Mouse (Mus musculus) T-helper 1 cell (primary cell): ENCODE measurements around the gene Dolpp1.

Source experiments
- in situ Hi-C: fragments of 300-600 bp; cut with MboI, MseI; formaldehyde crosslinking; loops from one replicate; pipeline ENCODE4 v1.15.1; 2025; ENCODE audit warnings: high pct_unique_total_duplicates

Dolpp1 gene

GRCm38 (mm10) chr2:30392114-30392576 lies at the start of gene Dolpp1:
Gene Dolpp1, plus strand, starts transcription at chr2:30392254.
- in situ Hi-C loops = no loop called here

DNA sequence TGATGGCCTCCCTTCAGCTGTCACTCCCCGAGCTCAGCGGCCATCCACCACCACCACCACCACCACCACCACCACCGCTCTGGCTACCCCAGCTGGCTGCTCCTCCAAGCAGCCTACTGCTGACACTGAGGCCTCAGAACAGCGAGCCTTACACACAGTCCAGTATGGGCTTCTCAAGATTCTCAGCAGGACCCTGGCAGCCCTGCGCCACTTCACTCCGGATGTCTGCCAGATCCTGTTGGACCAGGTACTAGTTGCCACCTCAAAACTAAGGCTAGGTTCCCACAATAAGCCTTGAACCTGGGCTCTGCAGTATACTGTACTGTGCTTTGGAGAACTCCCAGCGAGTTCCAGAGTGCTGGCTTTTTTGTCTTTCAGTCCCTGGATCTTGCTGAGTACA lies 49.5 kb upstream of the Dolpp1 start:
- in situ Hi-C loops = no loop called here

DNA sequence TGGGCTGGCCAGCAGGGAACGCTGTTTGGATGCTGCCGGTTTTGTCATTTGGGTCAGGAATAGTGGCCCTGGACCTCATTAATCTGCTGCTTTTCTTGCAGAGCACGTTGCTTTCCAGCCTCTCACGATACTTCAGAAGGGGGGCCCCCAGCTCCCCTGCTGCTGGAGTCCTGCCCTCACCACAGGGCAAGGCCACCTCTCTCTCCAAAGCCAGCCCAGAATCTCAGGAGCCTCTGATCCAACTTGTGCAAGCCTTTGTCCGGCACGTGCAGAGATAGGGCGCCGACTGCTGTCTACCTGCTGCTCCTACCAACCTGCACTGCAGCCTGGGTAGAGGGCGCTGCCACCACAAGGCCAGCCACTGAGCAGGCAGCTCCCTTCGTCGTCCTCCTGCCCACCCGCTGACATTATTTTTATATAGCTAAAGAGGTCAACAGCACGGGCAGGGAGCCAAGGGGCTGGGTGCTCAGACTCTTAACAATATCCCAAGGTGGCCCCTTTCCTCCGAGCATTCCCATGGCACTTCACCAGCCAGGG lies 48.4 kb upstream of the Dolpp1 start:
- in situ Hi-C loops = no loop called here

DNA sequence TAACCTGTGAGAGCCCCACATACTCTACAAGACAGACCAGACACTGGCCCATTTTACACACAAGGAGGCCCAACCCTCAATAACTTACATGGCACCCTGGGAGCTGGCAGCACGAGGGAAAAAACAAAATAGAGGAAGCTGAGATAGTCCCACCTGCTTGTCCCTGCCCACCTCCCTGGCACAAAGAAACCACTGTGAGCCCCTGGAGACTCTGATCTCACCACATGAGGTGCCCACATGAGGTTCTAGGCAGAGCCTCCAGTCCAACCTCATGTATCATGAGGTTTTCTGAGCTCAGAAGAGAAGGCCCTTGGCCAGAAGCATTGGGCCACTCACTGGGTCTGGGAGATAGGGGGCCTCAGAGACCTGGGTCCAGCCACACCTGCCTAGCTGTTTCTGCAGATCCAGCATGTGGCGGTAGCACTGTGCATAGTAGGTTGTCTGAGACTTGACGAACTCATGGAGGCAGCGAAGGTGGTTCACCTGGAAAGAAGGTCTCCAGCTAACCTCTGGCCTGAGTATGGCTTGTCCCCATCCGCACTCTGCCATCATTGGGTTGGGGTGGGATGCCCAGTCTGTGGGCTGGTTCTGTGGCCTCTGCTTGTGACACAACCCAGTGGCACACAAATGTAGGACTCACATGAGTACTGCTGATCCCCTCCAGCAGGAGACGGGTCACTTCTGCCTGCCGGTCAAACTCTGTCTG lies 45.9 kb upstream of the Dolpp1 start:
- in situ Hi-C loops = no loop called here

DNA sequence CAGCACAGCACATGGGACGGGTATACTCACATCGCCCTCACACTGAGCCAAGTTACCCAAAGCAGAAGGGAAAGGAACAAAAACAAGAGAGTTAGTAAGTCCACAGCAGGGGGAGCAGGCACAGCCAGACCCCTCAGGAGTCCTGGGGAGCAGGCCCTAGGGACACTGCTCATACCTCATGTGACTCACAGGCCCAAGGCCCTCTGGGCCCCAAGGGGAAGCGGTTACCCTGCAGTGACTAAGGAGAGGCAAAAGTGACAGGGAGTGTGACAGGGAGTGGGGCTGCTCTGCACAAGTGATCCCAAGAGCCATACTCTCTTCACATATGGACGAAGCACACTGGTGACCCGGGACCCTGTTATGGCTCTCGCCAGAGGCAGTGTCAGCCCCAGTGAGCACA lies 42.9 kb upstream of the Dolpp1 start:
- in situ Hi-C loops = no loop called here

DNA sequence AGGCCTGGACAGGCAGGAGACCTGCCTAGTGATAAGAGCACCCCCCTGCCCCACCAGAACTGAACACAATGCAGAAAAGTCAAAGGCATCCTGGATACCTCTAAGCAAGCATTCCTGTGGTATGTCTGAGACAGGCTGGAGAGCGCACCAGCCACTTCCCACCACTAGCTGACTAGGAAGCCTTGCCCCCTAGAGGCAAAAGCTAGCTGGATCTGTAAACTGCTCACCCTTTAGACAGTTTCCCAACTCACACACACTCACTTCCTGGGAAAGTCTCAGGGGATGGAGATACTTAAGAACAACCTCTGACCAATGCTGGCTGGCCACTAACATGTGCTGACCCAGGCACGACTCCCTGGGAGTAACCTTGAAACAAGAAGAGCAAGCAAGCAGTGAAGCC lies 40.9 kb upstream of the Dolpp1 start:
- in situ Hi-C loops = no loop called here

DNA sequence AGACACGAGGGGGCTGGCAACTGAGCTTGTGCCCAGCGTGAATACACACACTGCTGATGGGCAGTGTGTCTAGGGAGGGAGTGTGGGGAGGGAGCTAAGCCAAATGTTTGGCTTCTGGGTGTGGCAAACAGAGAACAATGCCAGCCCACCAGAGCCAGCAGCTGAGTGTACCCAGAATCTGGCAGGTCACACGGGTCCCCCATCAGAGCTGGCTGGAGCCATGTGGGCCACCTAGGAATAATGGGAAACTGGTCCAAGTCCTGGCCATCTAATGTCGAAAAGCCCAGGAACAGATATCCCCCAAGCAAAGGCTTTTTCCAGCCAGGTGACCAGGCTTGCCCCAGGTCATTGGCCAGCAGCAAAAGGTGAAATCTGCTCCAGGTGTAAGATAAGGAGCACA lies 36.2 kb upstream of the Dolpp1 start:
- in situ Hi-C loops = no loop called here

- in situ Hi-C loops = no loop called here
Observed at GRCm38 (mm10) chr2:30356266-30356665, 35.8 kb upstream of the Dolpp1 start.

GRCm38 (mm10) chr2:30356906-30357305 lies 35.1 kb upstream of the Dolpp1 start:
- in situ Hi-C loops = no loop called here

GRCm38 (mm10) chr2:30357552-30358510 lies 34.2 kb upstream of the Dolpp1 start:
- in situ Hi-C loops = no loop called here

DNA sequence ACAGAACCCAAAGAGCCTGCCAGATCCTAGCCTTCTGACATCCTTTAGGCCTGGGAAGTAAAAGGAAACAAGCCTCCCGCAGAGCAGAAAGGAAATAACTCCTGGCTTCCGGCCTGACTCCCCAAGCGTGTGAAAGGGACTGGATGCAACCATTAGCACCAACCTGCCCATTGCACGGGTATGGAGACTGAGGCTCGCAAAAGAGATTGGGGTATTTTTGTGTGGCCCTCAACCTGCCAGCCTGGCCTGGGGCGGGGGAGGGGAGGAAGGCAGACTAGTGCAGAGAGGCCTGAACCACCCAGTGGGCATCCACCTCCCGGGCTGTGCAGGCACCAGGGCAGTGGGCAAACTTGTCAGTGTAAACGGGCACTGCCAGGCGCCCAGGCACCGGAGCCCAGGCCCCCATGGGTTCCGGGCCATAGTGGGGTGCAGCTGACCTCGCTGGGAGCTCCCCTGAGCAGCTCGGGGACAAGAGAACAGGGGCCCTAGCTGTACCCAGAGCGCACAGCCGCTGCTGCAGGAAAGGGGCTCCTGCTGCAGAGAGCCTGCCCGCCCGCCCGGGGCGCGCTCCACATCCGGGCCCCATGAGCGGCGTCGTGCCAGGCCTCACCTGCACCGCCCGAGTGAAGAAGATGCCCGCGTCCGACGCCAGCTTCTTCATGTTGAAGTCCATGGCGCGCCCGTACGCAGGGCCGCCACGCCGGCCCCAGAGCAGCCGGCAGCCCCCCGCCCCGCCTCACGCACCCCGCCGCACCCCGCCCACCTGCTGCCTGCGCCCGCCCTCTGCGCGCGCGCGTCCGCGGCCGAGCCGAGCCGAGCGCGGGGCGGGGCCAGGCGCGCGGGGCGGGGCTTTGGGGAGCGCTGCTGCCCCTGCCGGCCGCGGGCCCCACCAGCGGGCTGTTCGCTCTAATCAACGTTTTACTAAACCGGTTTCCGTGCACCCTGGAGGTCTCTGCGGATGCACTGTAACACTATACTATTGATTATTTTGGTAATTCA lies 33.2 kb upstream of the Dolpp1 start, which contains the start of gene Sh3glb2:
Sh3glb2 (minus strand) TSS at position 805 of the 999 bp plus-strand sequence.
- in situ Hi-C loops = no loop called here

DNA sequence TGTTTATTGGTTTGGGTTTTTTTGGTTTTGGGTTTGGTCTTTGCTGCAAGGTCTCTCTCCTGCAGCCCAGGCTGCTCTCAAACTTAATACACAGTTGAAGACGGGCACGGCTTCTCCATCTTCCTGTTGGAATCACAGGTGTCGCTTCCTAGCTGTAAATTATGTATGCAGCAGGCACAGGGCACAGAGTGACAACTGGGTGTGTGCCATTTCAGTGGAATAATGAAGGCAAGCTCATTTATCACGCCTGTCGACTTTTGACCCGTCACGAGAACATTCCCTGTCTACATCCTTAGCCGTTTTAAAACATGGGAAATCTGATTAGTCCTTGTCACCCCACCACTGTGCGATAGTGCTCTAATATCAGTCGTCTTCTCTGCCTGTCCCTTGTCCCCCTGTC lies 31.4 kb upstream of the Dolpp1 start:
- in situ Hi-C loops = no loop called here

DNA sequence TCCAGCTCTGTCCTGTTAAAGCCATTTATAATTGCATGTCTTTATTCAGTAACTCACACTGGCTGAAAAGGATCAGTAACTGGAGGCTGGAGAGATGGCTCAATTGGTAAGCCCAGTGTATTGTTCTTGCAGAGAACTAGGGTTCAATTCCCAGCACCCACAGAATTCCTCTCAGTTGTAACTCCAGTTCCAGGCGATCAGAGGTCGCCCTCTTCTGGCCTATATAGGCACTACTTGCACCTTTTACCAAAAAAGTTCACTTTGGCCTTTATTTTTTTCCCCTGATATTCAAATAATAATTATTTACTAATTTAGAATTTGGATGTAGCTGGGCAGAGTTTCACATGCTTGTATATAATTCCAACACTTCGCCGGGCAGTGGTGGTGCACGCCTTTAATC lies 29.2 kb upstream of the Dolpp1 start:
- in situ Hi-C loops = no loop called here

DNA sequence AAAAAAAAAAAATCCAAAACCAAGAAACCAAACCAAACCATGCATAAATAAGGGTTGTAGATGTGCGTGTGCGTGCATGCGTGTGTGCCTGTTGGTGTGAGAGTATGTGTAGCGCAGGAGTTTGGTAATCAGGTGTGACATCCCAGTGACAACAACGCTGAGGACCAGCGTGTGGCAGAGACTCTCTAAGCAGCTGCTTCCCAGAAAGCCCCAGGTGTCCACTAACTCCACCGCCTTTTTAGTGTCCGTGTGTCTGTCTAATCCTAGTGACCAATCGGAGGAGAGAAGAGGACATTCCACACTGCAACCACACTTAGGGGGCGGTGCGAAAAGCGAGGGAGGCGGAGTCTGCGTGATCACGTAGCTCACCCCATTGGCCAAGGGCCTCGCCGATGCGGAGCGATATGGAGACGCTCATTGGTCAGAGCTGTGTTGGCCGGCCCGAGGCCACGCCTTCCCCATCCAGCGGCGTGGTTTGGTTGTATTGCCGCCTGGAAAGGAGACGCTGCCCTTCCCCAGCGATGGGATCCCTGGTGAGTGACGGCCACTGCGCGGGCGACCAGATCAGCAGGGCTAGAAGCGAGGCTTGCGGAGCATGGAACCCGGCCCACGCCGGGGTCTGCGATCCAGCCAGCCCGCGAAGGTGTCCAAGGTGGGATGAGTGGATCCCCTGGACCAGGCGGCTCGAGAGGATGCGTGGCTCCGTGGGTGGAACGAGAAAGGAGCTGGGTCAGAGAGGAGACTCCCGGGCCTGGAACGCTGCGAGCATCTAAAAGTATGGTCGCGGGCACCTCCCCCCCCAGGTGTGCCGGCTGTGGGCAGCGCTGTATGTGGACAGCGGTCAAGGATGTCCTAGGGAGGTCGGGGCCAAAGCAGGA lies 28.0 kb upstream of the Dolpp1 start, which contains the start of gene Miga2:
Miga2 (plus strand) TSS at position 461 of the 878 bp plus-strand sequence.
- in situ Hi-C loops = no loop called here

DNA sequence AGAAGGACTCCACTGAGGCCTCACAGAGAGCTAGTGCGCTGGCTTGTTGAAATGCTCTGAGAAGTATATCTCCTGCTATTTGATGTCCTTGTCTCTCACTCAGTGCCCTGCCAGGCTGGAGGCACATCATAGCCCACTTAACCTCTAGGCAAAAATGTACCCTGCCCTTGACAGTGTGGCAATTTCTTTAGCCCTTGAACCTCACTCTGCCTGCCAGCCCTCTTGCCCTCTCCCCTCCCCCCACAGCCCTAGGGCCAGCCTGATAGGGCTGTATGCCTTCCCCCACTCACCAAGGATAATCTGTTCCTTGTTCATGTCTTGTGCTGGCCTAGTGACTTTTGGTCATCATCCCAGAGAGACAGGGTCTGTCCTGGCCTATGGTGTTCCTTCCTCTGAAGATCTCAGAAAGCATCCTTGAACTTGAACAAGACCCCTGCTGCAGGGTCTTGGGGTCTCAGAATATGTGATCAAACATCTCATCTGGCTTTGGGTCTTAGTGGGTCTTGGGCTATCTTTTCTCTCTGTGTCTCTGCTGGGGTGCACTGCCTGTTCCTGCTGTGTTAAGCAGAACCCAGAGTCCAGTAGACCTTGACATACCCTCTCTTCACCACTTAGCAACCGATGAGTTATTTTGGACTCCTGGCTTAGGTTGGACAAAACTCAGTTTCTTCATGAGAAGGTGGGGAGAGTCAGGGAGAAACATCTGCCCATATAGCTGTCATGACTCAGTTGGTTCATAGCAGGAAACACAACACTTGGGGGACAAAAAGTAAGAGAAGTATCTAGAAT lies 26.6 kb upstream of the Dolpp1 start:
- in situ Hi-C loops = no loop called here

DNA sequence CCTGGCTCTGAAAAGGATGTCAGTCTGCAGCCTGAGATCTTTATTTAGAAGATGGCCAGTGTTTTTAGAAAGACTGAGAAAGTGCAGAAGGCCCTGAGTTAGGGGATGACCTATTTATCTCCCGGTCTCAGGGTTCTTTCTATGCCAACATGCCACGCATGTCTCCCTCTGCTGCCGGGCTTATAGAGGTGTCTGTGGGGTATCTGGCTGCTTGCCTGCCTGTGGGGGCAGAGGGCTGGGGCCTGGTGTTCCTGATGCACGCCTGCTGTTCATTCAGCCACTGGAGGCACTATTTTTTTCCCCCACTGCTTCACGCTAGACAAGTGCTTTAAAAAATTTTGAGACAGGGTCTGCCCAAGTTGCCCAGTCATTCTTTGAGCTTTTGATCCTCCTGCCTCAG lies 25.9 kb upstream of the Dolpp1 start:
- in situ Hi-C loops = no loop called here

- in situ Hi-C loops = no loop called here
Observed at GRCm38 (mm10) chr2:30371544-30371943, 20.5 kb upstream of the Dolpp1 start.

GRCm38 (mm10) chr2:30372726-30373125 lies 19.3 kb upstream of the Dolpp1 start:
- in situ Hi-C loops = no loop called here

- in situ Hi-C loops = no loop called here
Observed at GRCm38 (mm10) chr2:30375893-30376292, 16.2 kb upstream of the Dolpp1 start.
